Mouse (Mus musculus) 3134 (cell line): ENCODE measurements around the gene Nt5c3b.
A peak's percentile ranks its signal among the peaks of the same experiment; 100 is the strongest.

Source experiments
- DNase-seq: peaks from one replicate; pipeline ENCODE4 v3.0.0-alpha.2; 2011; ENCODE audit warnings: low spot score; ENCODE audit not compliant: insufficient read length; ENCODE audit errors: extremely low read depth

Gene Nt5c3b

DNA sequence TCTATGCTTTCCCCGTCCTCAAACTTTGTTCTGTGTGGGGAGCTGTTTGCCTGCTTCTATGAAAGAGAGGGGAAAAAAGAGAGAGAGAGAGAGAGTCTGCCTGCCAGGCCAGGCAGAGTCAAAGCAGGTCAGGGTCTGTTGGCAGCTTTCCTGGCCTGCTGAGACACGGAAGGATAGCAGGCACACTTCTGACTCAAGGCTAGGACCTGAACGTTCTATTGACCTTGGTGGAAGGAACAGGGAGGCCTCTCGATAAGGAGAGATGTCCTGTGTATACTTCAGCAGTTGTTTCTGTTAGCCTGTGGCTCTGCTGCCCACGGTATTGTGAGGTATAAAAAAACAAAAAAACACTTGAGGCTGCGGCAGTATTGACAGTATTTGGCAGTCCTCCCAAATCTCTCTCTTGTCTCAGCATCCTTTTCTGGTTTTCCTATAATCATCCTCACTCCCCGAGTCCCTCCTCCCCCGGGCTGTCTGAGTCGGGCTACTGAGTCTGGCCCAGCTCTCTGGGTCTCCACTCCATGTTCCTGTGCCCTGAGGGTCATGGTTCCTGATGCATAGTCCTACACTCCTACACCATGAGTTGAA lies 12.9 kb downstream of the Nt5c3b start:
- DNase-seq = no peak

- no peak for DNase-seq
These were observed 14.8 kb downstream of the Nt5c3b start for GRCm38 (mm10) chr11:100426820-100427219.

- DNase-seq = peak; percentile 61
These were observed 15.8 kb downstream of the Nt5c3b start for GRCm38 (mm10) chr11:100425851-100426250.

DNA sequence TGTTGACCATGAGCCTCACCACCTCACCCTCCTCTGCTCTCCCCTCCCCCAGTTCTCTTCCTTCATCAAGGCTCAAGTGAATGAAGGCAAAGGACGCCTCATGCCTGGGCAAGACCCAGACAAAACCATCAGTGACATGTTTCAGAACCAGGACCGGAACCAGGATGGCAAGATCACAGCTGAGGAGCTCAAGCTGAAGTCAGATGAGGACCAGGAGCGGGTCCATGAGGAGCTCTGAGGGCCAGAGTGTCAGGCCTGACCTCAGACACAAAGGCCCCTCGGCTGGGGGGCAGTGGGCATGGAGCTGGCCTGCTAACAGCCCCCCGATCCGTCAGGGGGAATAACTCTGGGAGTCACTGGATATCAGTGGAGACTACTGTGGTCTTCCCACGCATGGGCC lies 17.8 kb downstream of the Nt5c3b start:
- DNase-seq = no peak

DNA sequence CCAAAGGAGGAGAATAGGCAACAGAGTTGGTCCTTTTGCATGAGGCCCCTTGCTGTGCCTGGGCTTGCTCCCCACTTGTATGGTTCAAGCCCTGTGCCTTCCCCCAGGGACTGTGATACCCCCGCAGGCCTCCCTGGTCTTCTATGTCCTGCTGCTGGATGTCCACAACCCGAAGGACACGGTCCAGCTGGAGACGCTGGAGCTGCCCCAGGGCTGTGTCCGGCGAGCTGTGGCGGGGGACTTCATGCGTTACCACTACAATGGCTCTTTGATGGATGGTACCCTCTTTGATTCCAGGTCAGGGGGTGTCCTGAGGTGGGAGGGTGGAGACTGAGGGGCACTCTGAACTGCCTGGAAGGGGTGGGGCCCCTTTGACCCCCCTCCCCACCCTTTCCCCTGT lies 20.1 kb downstream of the Nt5c3b start:
- no peak for DNase-seq

GRCm38 (mm10) chr11:100414914-100415822 lies 26.4 kb downstream of the Nt5c3b start, which contains the start of gene Fkbp10:
Gene Fkbp10, plus strand, starts transcription at chr11:100415697.
- DNase-seq = no peak

DNA sequence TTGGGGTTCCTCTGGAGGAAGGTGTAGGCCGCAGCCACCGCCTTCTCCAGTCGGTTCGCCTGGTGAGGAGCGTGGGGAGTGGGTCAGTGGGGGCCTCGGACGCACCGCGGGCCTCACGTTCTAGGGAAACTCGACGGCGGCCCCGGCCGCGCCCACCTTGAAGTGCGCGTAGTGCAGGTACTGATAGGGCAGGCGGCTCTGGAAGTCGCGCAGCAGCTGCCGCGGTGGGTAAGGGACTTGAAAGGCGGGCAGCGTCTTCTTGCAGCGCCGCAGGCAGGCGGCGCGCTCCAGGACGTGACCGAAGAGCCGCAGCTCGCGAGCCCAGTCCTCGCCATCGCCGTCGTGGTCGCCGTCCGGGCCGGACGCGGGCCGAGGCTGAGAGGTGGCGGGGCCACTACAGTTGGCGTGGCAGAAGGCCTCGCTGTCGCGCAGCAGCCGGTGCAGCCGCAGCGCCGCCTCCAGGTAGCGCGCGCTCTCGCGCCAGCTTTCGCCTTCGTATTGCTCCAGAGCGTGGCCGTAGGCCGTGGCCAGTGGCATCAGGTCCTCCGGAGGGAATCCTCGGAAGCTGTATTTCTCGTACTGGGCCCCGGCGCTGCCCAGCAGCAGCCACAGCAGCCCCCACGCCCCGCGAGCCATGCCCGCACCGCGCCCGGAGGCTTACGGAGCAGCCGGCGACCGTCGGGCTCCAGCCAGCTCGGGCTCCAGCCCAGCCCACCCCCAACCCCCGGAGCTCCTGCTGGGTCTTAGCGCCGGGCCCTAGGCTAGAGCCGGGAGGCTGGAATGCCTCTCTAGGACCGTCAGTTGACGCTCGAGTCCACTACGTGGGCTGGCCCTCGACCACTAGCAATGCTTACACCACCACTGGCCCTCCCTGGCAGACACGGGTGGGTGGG lies 27.3 kb downstream of the Nt5c3b start, which contains the start of gene P3h4:
TSS of gene P3h4 (minus strand) at position 816 of the 893 bp plus-strand sequence.
- peak; percentile 89 for DNase-seq

DNA sequence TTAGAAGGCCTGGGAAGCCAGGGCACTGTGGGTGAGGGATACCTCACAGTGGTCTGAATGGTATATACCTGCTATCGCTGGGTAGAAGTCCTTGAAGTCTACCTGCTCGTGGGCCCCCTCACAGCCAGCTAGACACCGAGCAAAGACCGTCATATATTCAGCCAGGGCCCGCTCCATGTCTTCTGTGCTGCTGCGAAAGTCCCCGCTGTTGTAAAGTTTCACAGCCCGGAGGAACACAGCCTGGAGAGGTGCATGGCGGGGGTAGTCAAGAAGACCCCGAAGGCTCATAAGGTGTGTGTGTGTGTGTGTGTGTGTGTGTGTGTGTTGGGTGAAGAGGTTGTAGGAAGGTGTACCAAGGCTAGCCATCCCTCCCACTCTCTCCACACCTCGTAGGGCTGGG lies 28.1 kb downstream of the Nt5c3b start:
- no peak for DNase-seq

GRCm38 (mm10) chr11:100411736-100412135 lies 29.9 kb downstream of the Nt5c3b start:
- DNase-seq = no peak

DNA sequence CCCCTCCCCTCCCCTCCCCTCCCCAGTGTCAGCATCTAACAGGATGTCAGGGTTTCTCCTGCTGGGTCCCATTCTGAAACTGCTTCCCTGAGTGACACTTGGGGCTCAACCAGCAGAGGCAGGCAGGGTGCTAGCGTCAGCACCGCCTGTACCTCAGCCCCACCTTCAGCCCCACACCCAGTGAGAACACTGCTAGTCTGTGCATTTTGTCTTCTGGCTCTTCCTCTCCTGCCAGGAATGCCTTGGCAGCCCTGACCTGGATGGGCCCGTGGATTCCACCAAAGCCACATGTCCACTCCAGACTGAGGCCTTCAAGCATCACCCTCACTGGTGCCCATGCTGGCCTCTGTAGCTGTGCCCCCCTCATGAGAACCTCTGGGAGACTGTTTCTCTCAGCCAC lies 31.9 kb downstream of the Nt5c3b start:
- DNase-seq = no peak

DNA sequence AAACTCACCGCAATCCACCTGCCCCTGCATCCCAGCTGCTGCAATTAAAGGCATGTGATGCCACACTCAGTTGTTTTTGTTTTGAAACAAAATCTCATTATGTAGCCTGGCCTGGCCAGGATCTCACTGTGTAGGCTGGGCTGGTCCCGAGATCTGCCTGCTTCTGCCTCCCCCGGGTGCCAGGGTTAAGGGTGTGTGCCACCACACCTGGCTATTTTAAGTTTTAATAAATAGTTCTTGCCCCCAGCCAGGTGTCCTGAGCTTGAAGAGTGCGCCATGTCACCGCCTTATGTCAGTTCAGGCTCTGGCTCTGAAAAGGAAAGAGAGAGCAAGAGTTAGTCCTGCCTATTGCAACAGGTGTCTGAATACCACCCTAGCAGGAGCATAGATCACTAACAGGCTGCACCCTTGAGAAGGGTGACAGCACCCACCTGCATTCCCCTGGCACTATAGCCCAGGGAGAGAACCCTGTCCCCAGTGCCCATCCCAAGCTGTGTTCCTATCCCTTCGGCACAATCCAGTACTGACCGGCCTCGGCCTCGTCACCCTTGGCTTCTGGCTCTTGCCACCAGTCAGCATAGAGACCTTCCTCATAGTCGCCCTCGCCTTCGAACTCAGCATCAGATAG lies 32.7 kb downstream of the Nt5c3b start:
- DNase-seq = no peak

- no peak for DNase-seq
These were observed 33.4 kb downstream of the Nt5c3b start for GRCm38 (mm10) chr11:100408076-100408834.

- DNase-seq = no peak
These were observed 34.5 kb downstream of the Nt5c3b start for GRCm38 (mm10) chr11:100406995-100407705.

- no peak for DNase-seq
These were observed 35.3 kb downstream of the Nt5c3b start for GRCm38 (mm10) chr11:100406273-100406672.

DNA sequence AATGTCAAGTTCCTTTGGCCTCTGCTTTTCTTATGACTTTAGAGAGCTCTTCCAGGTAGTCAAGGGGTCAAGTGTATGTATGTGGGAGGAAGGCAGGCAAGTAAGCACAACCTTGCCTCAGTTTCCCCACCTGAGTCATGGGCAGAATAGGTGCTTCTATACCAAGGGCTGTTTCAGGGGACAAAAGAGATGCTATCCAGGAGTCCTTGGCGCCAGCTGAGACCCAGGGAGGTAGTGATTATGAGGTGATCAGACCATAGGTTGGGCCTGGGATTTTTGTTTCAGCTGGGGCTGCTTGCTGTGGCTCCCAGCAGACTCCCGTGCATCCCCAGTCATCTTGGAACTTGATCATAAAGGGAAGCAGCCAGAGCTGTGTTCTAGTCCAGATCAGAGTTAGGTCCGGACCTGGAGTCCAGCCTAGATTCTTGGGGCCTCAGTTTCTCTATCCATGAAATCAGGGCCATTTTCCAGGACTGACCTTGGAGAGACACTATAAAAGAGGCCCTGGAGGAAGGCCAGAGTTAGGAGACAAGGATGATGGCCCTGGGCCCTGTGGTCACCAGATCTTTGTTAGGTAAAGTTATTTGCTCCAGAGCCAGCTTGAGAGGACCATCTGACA lies 37.0 kb downstream of the Nt5c3b start:
- DNase-seq = no peak

DNA sequence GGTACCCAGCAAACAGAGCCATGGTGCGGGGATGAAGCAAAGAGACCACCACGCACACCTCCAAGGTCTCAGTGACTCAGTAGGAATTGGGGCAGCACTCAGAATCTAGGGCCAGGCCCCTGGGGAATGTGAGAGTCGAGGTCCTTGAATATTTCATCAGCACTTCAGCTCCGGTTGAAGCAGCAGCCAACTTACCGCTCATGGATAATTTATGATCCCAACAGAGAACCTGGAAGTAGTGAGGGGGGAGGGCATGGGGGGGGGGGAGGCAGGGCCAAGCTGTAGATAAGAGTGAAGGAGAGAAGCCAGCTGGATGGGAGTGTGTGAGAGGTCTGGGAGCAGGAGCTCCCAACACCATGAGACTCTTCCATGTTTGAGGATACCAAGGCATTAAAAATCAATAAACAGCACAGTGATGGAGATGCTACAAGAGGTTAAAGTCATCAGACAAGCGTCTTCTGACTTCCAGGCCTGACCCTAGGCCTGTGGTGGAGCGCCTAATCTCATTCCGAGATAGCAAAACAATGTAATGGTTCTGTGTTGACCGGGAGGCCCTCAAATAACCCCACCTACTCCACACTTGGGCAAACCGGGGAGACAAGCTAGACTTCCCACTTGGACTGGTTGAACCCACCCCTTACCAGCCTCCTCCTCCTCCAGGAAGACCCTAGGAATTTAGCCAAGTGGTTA lies 38.0 kb downstream of the Nt5c3b start:
- no peak for DNase-seq

GRCm38 (mm10) chr11:100402682-100403081 lies 38.9 kb downstream of the Nt5c3b start:
- DNase-seq = no peak

GRCm38 (mm10) chr11:100402240-100402639 lies 39.4 kb downstream of the Nt5c3b start:
- no peak for DNase-seq
